Mouse (Mus musculus): Measurements from ENCODE around the gene Pepd. TPM values are rescaled to one million over a fixed set of nuclear protein-coding genes. Genes with fewer than 3 reads are reported as not detected.
A peak's percentile ranks its signal among the peaks of the same experiment; 100 is the strongest.

Gene Pepd
- total RNA-seq, 2 experiments from 2014 or later: 26.5 to 27.3 TPM

GRCm38 (mm10) chr7:35026838-35027291 is 114.7 kb downstream of the Pepd start:
- DNase-seq (ENCODE audit: low spot score): peak; percentile 59

- no peak for DNase-seq (ENCODE audit: low spot score)
These were observed 115.7 kb downstream of the Pepd start for GRCm38 (mm10) chr7:35027801-35028420.

- no peak for DNase-seq (ENCODE audit: low spot score)
These were observed 116.4 kb downstream of the Pepd start for GRCm38 (mm10) chr7:35028559-35028958.

- DNase-seq (ENCODE audit: low spot score): no peak
These were observed 117.0 kb downstream of the Pepd start for GRCm38 (mm10) chr7:35029228-35029627.

- no peak for DNase-seq (ENCODE audit: low spot score)
These were observed 117.5 kb downstream of the Pepd start for GRCm38 (mm10) chr7:35029648-35030047.

- DNase-seq (ENCODE audit: low spot score): no peak
These were observed 118.4 kb downstream of the Pepd start for GRCm38 (mm10) chr7:35030567-35030966.

GRCm38 (mm10) chr7:35035141-35035553 is 123.0 kb downstream of the Pepd start:
- DNase-seq (ENCODE audit: low spot score): peak; percentile 48

GRCm38 (mm10) chr7:35035565-35035964 is 123.4 kb downstream of the Pepd start:
- no peak for DNase-seq (ENCODE audit: low spot score)

- no peak for DNase-seq (ENCODE audit: low spot score)
These were observed 124.1 kb downstream of the Pepd start for GRCm38 (mm10) chr7:35036266-35036731.

GRCm38 (mm10) chr7:35037408-35037807 is 125.2 kb downstream of the Pepd start:
- no peak for DNase-seq (ENCODE audit: low spot score)

- DNase-seq (ENCODE audit: low spot score): no peak
These were observed 128.2 kb downstream of the Pepd start for GRCm38 (mm10) chr7:35040176-35040972.

- DNase-seq (ENCODE audit: low spot score): no peak
These were observed 129.4 kb downstream of the Pepd start for GRCm38 (mm10) chr7:35041286-35042208.

- DNase-seq (ENCODE audit: low spot score): no peak
These were observed 130.0 kb downstream of the Pepd start for GRCm38 (mm10) chr7:35042209-35042554.

GRCm38 (mm10) chr7:35042759-35043217 is 130.6 kb downstream of the Pepd start:
- DNase-seq (ENCODE audit: low spot score): peak; percentile 68

GRCm38 (mm10) chr7:35043266-35043817 is 131.2 kb downstream of the Pepd start:
- DNase-seq (ENCODE audit: low spot score): no peak

- no peak for DNase-seq (ENCODE audit: low spot score)
These were observed 132.5 kb downstream of the Pepd start for GRCm38 (mm10) chr7:35044719-35045118.

- DNase-seq (ENCODE audit: low spot score): no peak
These were observed 133.9 kb downstream of the Pepd start for GRCm38 (mm10) chr7:35046091-35046490.

GRCm38 (mm10) chr7:35050540-35050939 is 138.4 kb downstream of the Pepd start:
- DNase-seq (ENCODE audit: low spot score): no peak

GRCm38 (mm10) chr7:35053161-35053560 is 141.0 kb downstream of the Pepd start:
- no peak for DNase-seq (ENCODE audit: low spot score)

- no peak for DNase-seq (ENCODE audit: low spot score)
These were observed 142.1 kb downstream of the Pepd start for GRCm38 (mm10) chr7:35054286-35054685.

GRCm38 (mm10) chr7:35054977-35055618 is 142.9 kb downstream of the Pepd start:
- DNase-seq (ENCODE audit: low spot score): no peak
